Mouse (Mus musculus): ENCODE results near the gene Rtn4rl2. TPM values are rescaled to one million over a fixed set of nuclear protein-coding genes. Genes with fewer than 3 reads are reported as not detected.
A peak's percentile ranks its signal among the peaks of the same experiment; 100 is the strongest.

Gene Rtn4rl2
- total RNA-seq, 4 experiments from 2014 or later = 0.19 to 0.62 (median 0.43) TPM; not detected in 1

DNA sequence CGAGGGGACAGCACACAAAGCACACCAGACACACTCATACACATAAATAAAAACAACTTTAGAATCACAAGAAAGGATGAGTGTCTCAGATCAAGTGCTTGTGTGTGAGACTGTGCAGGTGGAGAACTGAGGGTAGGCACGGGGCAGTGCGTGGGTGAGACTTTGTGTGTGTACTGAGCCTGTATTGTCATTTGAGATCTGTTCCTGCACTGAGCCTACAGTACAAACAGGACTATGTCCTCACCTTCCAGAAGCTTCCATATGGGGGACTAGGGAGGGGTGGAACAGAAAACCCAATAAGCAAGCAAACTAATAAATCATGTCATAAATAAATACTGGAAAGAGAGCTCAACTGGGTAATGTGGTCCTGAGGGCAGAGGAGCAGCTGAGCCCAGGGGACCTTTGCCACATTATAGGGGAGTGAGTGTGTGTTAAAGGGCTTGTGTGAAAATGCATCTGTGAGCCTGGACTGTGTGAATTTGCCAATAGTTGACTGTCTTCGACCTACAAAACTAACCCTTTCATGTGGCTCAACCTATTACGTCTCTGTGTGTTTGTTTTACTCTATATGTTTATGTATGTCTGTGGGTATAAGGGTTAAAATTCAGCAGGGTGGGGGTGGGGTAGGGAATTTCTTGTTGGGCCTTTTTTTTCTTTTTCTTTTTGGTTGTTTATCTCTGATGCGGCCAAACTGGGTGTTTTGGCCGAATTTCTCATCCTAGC is 35.9 kb downstream of the Rtn4rl2 start:
- DNase-seq (ENCODE audit: low spot score in 2 of 2) = no peak

DNA sequence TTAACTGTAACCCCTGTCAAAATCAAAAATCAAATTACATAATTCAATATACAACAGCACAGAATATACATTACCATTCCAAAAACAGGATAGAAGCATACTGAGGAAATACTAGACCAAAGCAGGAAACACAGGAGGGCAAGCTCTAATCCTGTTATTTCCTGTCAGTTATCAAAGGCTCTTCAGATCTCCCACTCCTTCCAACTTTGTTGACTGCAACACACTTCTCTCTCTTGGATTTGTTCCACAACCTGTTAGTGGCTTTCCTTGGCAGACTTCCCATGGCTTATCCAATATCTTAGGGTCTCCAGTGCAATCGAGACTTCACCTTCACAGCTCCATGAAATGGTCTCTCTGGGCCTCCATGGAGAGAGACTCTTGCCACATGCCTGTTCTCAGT is 41.3 kb downstream of the Rtn4rl2 start:
- no peak for DNase-seq (ENCODE audit: low spot score in 2 of 2)

DNA sequence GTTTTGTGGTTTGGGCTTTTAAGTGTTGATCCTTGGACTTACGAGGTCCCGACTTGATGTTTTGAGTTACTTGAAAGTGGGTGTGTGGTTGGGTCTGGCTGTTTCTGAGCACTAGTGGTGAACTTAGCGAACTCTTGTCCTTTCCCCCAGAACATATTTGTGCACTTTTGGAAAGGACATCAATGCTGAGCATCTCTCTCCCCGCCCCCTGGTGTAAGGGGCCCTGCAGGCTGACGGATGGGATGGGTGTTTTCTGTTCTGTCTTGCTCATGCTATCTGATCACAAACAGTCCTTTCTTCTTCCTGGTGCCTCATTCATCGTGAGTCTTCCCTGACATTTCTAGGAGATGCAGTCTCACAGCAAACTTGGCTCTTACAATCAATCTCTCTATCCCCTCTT is 42.9 kb downstream of the Rtn4rl2 start:
- no peak for DNase-seq (ENCODE audit: low spot score in 2 of 2)

DNA sequence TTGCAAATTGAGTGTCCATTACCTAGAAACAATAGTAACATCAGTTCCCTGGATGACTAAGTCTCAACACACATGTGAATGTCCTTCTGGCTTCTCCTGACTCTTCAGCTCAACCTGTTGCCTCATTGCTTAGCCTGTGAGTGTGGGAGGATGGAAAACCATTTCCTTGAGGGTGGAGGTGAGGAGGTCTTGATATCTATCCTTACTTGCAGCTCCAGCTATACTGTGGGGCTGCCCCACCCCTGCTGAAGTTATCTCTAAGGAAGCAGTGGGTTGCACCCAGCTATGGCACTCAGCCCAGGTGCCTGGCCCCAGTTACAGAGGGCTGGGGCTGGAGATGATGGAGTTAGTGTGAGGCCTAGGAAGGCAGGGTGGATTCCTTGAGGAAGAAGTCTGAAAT is 44.6 kb downstream of the Rtn4rl2 start:
- no peak for DNase-seq (ENCODE audit: low spot score in 2 of 2)

DNA sequence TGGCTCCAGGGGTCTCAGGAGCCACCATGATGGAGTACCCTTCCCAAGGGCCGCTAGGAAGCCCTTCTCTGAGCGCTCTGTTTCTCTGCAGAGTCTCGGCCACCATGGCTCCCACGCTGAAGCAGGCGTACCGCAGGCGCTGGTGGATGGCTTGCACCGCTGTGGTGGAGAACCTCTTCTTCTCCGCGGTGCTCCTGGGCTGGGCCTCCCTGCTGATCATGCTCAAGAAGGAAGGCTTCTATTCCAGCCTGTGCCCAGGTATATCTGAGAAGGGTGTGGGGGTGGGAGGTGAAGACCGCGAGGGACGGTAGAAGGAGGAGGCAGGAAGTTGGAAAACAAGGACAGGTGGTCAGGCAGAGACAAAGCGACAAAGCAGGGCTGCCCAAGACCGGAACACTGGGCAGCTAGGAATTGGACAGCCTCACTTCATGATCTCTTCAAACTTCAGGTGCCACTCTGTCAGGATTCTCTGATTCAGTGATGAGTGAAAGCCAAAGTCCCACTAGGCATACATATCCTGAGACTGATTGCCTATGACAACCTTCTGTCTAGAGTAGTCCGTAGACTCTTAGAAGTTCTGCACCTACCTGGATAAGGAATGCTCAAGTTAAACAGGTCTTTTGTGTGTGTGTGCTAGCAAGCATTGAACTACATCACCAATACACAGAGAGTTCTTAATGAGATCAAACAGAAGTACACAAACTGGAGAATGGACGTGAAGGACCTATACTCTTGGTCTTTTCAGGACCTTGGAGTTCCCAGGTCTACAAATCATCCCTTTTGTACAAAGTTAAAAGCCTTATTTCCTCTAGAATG is 45.6 kb downstream of the Rtn4rl2 start:
- DNase-seq (ENCODE audit: low spot score in 2 of 2) = no peak

DNA sequence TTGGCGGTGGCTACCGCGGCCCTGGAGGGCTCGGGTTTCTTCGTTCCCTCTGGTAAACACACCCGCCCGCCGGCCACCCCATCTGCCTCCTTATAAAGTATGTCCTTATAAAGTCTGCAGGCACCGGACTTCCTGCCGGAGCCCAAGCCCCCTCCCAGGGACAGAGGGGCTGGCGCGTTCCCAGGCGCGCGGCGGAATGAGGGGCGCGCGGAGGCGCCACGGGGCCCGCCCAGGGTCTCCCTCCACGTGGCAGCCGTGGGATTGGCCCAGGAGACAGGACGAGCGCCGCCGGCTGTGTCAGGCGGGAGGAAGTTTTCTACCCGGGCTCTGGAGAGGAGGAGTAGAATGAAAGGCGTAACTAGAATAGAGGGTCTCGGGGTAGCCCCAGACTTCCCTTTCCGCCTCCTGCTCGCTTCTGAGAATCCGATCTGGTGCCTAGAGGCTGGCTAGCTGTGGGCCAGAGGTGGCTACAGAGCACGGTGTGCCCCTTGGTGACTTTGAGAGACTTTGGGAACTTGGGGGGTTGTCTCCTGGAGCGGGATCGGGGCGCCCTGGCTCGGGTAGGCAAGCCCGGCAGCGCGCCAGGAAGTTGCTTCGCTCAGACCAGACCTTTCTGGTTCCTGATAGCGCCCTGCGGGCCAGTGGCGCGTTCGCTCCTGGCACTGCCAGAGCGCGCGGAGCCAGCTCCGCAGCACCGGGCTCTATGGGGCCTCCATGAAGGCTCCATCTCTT is 46.3 kb downstream of the Rtn4rl2 start:
- DNase-seq (ENCODE audit: low spot score in 2 of 2) = peak; percentile 51 to 71

DNA sequence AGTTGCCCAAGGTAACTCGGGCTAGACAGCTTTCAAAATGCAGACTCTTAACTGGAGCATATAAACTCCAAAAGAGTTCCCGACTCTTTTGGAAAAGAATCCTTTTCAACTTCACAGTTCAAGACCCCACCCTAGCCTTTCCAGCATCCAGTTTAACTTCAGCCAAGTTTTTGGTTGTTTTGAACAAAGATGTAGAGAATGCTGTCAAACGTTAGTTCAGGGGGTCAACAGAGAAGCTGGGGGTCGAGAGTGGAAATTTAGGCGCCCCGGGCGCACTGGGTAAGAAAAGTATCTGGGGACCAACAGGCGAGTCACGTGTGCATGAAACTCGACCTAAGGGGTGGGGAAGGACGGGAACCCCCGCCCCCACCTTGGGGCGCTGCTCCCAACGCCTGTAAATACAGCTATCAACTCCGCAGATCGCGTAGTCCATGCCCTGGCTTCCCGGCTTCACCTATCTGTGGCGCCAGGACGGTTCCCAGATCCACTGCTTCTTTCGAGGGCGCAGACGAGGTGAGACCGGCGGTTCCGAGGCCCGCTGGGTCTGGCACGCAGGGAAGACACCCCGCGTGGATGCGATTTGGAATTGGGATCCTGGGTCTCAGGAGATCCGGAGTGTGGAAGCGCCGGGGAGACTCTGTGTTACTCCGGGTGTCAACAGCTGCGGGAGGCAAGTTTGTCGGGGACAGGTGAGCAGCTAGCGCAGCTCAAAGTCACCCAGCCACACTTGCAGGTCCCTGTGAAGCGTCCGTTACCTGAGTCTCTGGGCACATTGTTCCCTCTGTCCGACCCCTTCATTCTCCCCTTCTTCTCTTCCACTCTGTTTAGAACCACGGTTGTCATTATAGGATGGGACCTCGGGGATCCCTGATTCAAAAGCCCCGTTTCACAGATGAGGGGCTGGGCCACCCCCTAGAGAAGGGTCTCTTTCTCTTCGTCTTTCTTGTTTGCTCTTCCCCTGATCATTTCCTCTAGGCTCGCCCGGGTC is 47.2 kb downstream of the Rtn4rl2 start:
- peak; percentile 66 to 71 for DNase-seq (ENCODE audit: low spot score in 2 of 2)

DNA sequence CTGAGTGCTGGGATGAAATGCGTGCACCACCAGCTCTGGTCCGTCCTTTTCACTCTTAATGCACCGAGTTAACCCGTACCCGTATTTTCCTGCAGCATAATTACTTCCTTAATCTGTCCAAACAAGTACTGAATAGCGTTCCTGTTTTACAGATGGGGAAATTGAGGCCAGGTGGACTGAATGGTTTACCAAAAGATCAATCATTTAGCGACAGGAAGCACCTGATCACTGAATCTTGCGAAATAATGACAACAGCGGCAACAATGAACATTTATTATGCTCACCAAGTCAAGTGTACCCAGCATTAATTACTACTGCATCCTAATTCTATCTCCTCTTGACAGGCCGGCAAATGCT is 47.9 kb downstream of the Rtn4rl2 start, which contains the start of gene Slc43a1:
Gene Slc43a1, plus strand, starts transcription at position 258 of the 357 bp plus-strand sequence.
- no peak for DNase-seq (ENCODE audit: low spot score in 2 of 2)

DNA sequence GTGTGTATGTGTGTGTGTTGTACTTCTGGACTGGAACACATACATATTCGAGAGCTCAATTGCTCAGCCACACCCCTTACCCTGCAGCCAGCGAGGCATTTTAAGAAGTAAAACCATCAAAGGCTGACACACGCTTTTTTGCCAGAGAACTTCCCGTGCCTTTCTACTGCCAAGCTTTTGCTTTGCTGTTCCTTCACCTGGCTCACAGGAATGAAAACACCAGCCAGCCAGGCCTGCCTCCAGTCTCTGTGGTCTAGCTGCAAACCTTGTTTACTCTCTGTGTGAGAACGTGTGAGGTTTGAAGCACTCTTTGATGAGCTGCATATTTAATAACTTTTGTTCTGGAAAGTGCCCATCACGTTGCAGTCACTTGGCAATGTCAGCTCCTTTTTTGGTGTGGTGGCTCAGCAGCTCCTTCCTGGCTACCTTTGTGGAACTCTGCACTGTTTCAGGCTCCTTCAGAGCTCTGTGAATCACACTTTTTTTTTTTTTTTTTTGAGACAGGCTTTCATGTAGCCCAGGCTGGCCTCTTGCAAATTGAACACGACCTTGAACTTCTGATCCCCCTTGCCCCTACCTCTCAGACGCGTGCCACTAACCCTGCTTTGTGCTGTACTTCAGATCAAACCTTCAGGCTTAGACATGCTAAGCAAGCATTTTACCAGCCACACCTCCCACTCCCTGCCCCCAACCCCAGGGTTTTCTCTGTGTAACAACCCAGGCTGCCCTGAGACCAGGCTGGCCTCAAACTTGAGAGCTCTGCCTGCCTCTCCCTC is 48.5 kb downstream of the Rtn4rl2 start:
- DNase-seq (ENCODE audit: low spot score in 2 of 2) = no peak

DNA sequence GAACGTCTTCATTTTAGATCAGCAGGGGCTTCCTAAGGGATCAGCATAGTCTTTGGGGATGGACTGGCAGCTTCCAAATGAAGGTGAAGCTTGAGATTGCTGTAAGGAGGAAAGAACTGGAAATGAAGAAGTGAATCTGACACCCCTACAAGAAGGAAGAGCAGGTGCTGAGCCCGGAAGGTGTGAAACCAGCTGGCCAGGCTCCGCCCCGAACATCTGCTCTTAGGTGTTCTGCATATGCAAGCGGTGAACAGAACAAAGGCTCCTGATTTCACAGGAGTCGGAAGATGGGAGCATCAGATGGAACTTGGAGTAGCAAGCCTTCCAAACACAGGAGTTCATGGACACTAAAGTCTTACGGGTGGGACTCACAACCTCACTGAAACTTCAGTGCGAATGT is 49.4 kb downstream of the Rtn4rl2 start:
- DNase-seq (ENCODE audit: low spot score in 2 of 2) = no peak

DNA sequence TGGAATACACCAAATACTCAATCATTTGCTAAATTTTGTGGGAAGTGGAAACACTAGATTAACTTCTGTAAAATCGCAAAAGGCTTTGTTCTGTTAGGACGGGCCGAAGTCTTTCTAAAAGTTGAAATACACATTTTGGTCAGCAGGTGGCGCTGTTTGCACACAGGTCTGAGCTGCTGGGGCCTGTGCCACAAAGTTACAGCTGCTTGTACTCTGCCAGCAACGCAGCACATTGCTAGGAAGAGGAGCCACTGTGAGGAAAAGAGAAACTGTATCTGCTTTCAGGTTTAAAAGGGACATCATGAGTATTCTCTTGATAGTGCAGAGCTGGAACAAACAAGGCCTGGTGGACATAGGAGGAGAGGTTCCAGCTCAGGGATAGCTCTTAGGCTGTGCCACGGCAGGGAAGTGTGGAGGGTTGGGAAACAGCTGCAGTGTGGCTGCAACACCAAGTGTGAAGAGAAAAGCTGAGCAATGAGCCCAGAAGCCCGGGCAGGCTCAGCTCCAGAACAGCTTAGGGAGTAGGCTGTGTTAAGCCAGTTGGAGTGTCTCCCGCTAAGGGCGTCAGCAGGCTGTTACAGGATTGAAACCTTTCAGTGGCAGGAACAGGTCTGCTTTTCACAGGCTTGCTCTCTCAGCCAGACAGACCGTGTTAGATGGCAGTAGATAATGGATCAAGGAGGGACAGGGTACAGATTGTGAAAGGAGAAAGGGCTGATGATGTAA is 54.7 kb downstream of the Rtn4rl2 start:
- peak; percentile 75 to 81 for DNase-seq (ENCODE audit: low spot score in 2 of 2)

DNA sequence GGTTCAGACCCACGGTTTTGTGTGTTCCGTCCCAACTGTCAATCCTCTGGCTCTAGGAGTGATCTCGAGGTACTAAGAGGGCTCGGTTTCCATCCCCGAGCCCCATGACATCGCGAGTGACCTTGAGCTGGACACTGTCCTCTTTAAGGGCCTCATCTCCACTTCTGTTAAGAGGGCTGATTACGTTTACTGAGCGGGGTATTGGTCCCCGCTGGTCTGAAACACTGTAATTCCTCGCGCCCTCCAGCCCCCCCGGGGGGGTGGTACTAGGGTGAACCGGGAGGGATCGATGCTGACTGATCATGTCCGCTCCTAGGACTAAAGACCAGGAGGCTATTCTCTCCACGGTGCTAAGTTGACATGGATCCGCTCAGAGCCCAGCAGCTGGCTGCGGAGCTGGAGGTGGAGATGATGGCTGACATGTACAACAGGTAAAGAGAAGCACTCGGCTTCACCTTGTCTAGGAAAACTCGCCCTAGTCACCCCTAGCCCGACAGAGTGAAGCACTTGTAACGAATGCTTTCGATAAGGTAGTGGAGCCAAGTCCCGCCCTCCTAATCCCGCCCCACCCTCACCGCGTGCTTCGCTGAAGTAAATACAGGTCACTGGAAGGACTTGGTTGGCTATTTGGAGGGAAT is 59.1 kb downstream of the Rtn4rl2 start:
- no peak for DNase-seq (ENCODE audit: low spot score in 2 of 2)

DNA sequence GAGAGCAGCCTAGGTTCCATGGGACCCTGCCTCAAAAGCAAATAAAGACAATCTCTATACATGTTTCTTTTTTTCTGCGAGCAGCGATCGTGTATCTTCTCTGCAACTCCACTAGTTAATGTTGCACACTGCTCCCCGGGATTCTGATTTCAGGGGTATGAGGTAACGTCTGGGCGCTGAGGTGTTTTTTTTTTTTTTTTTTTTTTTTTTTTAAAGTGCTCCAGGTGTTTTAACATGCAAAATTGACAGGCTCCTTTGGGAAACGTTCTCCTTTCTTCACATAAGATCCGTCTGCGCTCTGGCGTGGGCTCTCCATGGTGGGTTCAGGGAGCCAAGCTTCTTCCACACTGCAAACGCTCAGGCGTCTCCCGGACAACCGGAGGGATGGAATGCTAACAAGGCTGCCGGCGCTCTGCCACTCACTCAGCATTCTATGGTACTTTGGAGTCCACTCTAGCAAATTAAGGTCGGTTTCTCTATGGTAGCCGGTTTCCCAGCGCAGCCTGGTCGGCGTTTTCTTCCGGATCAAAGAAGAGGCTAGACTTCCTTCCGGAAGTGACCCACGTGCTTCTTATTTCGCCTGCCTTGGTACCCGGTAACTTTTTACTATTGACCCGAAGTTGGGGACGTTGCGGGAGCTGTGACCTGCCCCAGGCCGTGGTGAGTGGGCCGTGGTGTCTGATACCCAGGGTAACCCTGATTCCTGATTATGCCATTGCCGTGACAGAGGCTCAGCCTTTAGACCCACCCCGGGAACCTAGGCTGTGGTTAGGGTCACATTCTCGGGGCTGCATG is 59.8 kb downstream of the Rtn4rl2 start, which contains the start of gene Timm10:
Gene Timm10, plus strand, starts transcription at position 510 of the 795 bp plus-strand sequence.
- peak; percentile 75 to 85 for DNase-seq (ENCODE audit: low spot score in 2 of 2)

DNA sequence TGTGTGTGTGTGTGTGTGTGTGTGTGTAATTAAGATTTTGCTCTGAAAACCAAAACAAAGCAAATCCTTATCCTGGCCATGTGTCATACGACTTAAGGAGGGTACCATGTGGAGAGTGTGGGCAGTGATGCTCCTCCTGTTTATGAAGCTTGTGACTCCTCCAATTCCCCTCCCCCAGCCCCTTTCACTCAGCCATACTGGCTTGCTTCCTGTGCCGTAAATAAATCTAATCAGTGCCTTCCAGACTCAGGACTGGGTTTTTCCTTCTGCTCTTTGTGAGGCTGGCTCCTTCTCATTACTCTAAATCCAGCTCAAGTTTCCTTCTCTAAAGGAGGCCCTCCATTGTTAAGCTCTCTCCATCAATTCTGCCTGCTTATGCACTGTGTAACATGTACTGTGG is 63.3 kb downstream of the Rtn4rl2 start:
- DNase-seq (ENCODE audit: low spot score in 2 of 2) = no peak

DNA sequence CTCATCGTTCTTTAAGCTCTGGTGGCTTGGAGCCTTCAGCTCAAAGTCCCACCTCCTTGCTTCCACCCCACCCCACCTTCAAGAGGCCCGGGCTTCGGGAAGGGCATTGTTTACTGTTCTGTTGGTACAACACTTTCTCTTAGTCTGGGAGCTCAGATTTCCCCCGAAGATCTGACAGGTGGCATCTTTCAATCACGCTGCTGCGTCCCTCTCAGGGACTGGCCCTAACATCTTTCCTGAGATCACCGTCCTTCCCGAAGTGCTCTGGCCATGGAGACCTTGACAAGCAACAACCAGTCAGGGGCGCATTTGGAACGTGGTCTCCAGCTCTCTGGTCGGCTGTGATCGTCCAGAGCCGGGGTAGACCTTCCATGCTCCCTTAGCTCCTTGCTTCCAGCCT is 64.0 kb downstream of the Rtn4rl2 start, which contains the start of gene Smtnl1:
Gene Smtnl1, minus strand, starts transcription at position 101 of the 400 bp plus-strand sequence.
- no peak for DNase-seq (ENCODE audit: low spot score in 2 of 2)

All from gastrocnemius, adult 8-10 months (tissue).